Mouse (Mus musculus) E14TG2a.4 (cell line): ENCODE measurements around the gene Napb.

Experiments used
- H3K27me3 ChIP-seq: 2 replicates; pipeline ENCODE4 v1.6.1; 2014; ENCODE audit warnings: low read length, control low read depth; ENCODE audit not compliant: insufficient read depth
- H3K36me3 ChIP-seq: 2 replicates; pipeline ENCODE4 v1.6.1; 2014; ENCODE audit warnings: low read length, control low read depth; ENCODE audit not compliant: insufficient read depth
- H3K4me1 ChIP-seq: replicated peaks from 2 replicates; pipeline ENCODE4 v1.6.1; 2014; ENCODE audit warnings: low read depth, low read length, control low read depth
- H3K4me3 ChIP-seq: replicated peaks from 2 replicates; pipeline ENCODE4 v1.5.1; 2014; ENCODE audit warnings: mild to moderate bottlenecking, low read length
- H3K9me3 ChIP-seq: 2 replicates; pipeline ENCODE4 v1.6.1; 2014; ENCODE audit warnings: low read length, control low read depth
- CTCF ChIP-seq: conservative IDR thresholded peaks from 2 replicates; pipeline ENCODE4 v1.5.1; 2014; ENCODE audit warnings: low read length
- NANOG ChIP-seq: IDR thresholded peaks from 2 replicates; pipeline ENCODE4 v1.6.1; 2014; ENCODE audit warnings: borderline replicate concordance, low read length, mixed read lengths
- POU5F1 ChIP-seq: IDR thresholded peaks from 2 replicates; pipeline ENCODE4 v1.6.1; 2014; ENCODE audit warnings: low read length, borderline replicate concordance

Gene Napb

GRCm38 (mm10) chr2:148644421-148645000, 87.8 kb downstream of the Napb start:
- no peak for TF ChIP-seq NANOG
- no peak for TF ChIP-seq POU5F1
- TF ChIP-seq CTCF: no peak
- H3K4me3 ChIP-seq: no peak overlapping the region

More at GRCm38 (mm10) chr2:148644421-148645000, 87.8 kb downstream of the Napb start:
- H3K36me3 ChIP-seq: no peaks in the 10 kb centered on the region
- H3K27me3 ChIP-seq: no peaks in the 10 kb centered on the region
- H3K9me3 ChIP-seq: no peaks in the 10 kb centered on the region
- H3K4me1 ChIP-seq: no peaks in the 10 kb centered on the region
